Comparison of ENCODE assay signal across 5 mouse cellular contexts in the genomic region with DNA sequence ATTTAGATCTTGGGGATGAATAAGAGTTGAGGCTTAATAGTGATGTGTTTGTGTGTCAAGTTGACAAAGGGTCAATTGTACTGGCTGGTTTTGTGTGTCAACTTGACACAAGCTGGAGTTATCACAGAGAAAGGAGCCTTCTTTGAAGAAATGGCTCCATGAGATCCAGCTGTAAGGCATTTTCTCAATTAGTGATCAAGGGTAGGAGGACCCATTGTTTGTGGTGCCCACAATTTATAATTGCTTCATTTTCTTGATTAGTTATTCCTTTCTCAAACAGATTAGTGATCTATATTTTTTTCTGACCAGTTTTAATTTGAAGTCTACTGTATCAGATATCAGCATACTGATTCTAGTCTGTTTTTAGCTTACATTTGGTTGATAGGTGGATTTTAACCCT.
DNase-seq lines count a peak whose midpoint lies in the region; ATAC-seq lines count a peak whose summit lies in the region.
"Not testable (repeated sequence)": the region's sequence is repeated elsewhere in the genome, so short reads cannot be mapped to it uniquely, and the experiment has no call there.

No protein-coding gene starts in this region.

- not testable (repeated sequence) for H3K27ac ChIP-seq in forebrain, embryonic 11.5 days (ENCODE audit: low read depth, low read length); midbrain, embryonic 12.5 days (replicated peaks)

- DNase-seq in Muller cell, postnatal 12 days (ENCODE audit: inconsistent ontology term) = peak; percentile 20
- DNase-seq in forebrain, embryonic 11.5 days (ENCODE audit: low spot score) = not testable (repeated sequence)
- DNase-seq in retina, embryonic 14.5 days (ENCODE audit: low spot score) = peak; percentile 7
- DNase-seq in retina, postnatal 1 day = peak; percentile 81

- not testable (repeated sequence) for H3K9ac ChIP-seq in forebrain, embryonic 11.5 days (ENCODE audit: low read length); midbrain, embryonic 12.5 days (replicated peaks)

- H3K4me2 ChIP-seq in forebrain, embryonic 11.5 days (ENCODE audit: low read depth, low read length, severe bottlenecking); midbrain, embryonic 12.5 days (replicated peaks): not testable (repeated sequence)

- H3K9me3 ChIP-seq in forebrain, embryonic 11.5 days (ENCODE audit: control insufficient read depth, low read length); midbrain, embryonic 12.5 days: not testable (repeated sequence)

- H3K36me3 ChIP-seq in forebrain, embryonic 11.5 days (ENCODE audit: control insufficient read depth, insufficient read depth, low read length); midbrain, embryonic 12.5 days: not testable (repeated sequence)

- H3K27me3 ChIP-seq in forebrain, embryonic 11.5 days (ENCODE audit: control insufficient read depth, insufficient read depth, low read length); midbrain, embryonic 12.5 days: not testable (repeated sequence)

- not testable (repeated sequence) for H3K4me3 ChIP-seq in forebrain, embryonic 11.5 days (ENCODE audit: low read depth, low read length); midbrain, embryonic 12.5 days

- not testable (repeated sequence) for H3K4me1 ChIP-seq in forebrain, embryonic 11.5 days (replicated peaks; ENCODE audit: control insufficient read depth, insufficient read depth, low read length); midbrain, embryonic 12.5 days

- peak; percentile 44; the same call in 1 of the 2 replicates for ATAC-seq in forebrain, embryonic 11.5 days (replicated peaks; ENCODE audit: low FRiP score)
- peak; percentile 56; the same call in 1 of the 2 replicates for ATAC-seq in midbrain, embryonic 12.5 days (ENCODE audit: low FRiP score, low read depth)
